Mouse (Mus musculus) heart, embryonic 10.5 days (tissue): ENCODE data around the gene Ddb2. TPM values are rescaled to one million over a fixed set of nuclear protein-coding genes. Genes with fewer than 3 reads are reported as not detected.
A peak's percentile ranks its signal among the peaks of the same experiment; 100 is the strongest.
"Not testable (repeated sequence)": the region's sequence is repeated elsewhere in the genome, so short reads cannot be mapped to it uniquely, and the experiment has no call there.

Experiments
- DNase-seq: peaks from one replicate; pipeline ENCODE4 v3.0.0-alpha.2; 2017; ENCODE audit warnings: low spot score
- H3K27ac ChIP-seq: fragments of 300-500 bp; sonication (generic); 2 replicates; pipeline ENCODE4 v1.5.1; 2016; ENCODE audit warnings: mild to moderate bottlenecking
- H3K27me3 ChIP-seq: fragments of 300-500 bp; sonication (generic); 2 replicates; pipeline ENCODE4 v1.6.1; 2016; ENCODE audit warnings: mild to moderate bottlenecking; ENCODE audit not compliant: poor library complexity, insufficient read depth, severe bottlenecking
- H3K36me3 ChIP-seq: fragments of 300-500 bp; sonication (generic); 2 replicates; pipeline ENCODE4 v1.6.1; 2016; ENCODE audit warnings: mild to moderate bottlenecking, moderate library complexity
- H3K4me1 ChIP-seq: fragments of 300-500 bp; sonication (generic); 2 replicates; pipeline ENCODE4 v1.6.1; 2016; ENCODE audit warnings: mild to moderate bottlenecking
- H3K4me3 ChIP-seq: fragments of 300-500 bp; sonication (generic); 2 replicates; pipeline ENCODE4 v1.5.1; 2016; ENCODE audit warnings: mild to moderate bottlenecking, moderate library complexity
- H3K9me3 ChIP-seq: fragments of 300-500 bp; sonication (generic); 2 replicates; pipeline ENCODE4 v1.6.1; 2016; ENCODE audit warnings: mild to moderate bottlenecking, moderate library complexity
- WGBS: fragments of 180-500 bp; shearing (Covaris S2); methylation state at CpG from one replicate; pipeline ENCODE4 v1.1.7; 2016; 5-methylcytosine and 5-hydroxymethylcytosine counted together
- polyA plus RNA-seq: library from polyadenylated mRNA; unstranded; fragments of >200 nt; fragmentation: Nextera tagmentation; extraction: Ambion mirVana; gene quantifications from 2 replicates; pipeline ENCODE4 v1.2.1, GENCODE M21; 2016

The Ddb2 gene
- polyA plus RNA-seq, 1 experiment from 2014 or later, result 9.4 TPM

GRCm38 (mm10) chr2:91244557-91245228, 7.9 kb upstream of the Ddb2 start:
- H3K9me3 ChIP-seq, result no peaks in the 10 kb centered on the region
- no peak for DNase-seq
- no peak overlapping the region for H3K4me3 ChIP-seq
- 67% methylated on average over 5 of the region's 5 CpGs for WGBS
- H3K27ac ChIP-seq, result peak overlapping the region; percentile 52
- peaks cover 4% of the 10 kb centered on the region; the same call in 1 of the 2 replicates for H3K4me1 ChIP-seq
- H3K27me3 ChIP-seq, result no peaks in the 10 kb centered on the region
- no peaks in the 10 kb centered on the region for H3K36me3 ChIP-seq

GRCm38 (mm10) chr2:91243416-91243815, 6.6 kb upstream of the Ddb2 start:
- H3K27ac ChIP-seq, result peak overlapping the region; percentile 5; the same call in 1 of the 2 replicates
- 59% methylated on average over 3 of the region's 3 CpGs for WGBS
- H3K4me1 ChIP-seq, result peaks cover 4% of the 10 kb centered on the region; the same call in 1 of the 2 replicates
- H3K36me3 ChIP-seq, result no peaks in the 10 kb centered on the region
- peak; percentile 50 for DNase-seq
- no peak overlapping the region for H3K4me3 ChIP-seq
- H3K27me3 ChIP-seq, result no peaks in the 10 kb centered on the region
- no peaks in the 10 kb centered on the region for H3K9me3 ChIP-seq

- Histone ChIP-seq H3K27me3 (no peaks in the 10 kb centered on the region), H3K9me3 (no peaks in the 10 kb centered on the region), H3K27ac (no peak overlapping the region), H3K4me1 (peaks cover 4% of the 10 kb centered on the region; the same call in 1 of the 2 replicates), H3K36me3 (no peaks in the 10 kb centered on the region), H3K4me3 (no peak overlapping the region)
- 78% methylated on average over 5 of the region's 5 CpGs for WGBS
- DNase-seq, result peak; percentile 27
Measured at GRCm38 (mm10) chr2:91242547-91242946, 5.8 kb upstream of the Ddb2 start.

GRCm38 (mm10) chr2:91237511-91238080, 814 bp upstream of the Ddb2 start:
- H3K9me3 ChIP-seq, DNase-seq, H3K36me3 ChIP-seq, H3K27me3 ChIP-seq: not testable (repeated sequence)
- peak overlapping the region; percentile 93; the same call in 1 of the 2 replicates for H3K27ac ChIP-seq
- H3K4me1 ChIP-seq, result peaks cover 11% of the 10 kb centered on the region
- H3K4me3 ChIP-seq, result peak overlapping the region; percentile 73
- 21% methylated on average over 4 of the region's 4 CpGs for WGBS

- Histone ChIP-seq H3K9me3 (no peaks in the 10 kb centered on the region), H3K4me1 (no peaks in the 10 kb centered on the region), H3K27me3 (no peaks in the 10 kb centered on the region), H3K36me3 (no peaks in the 10 kb centered on the region; the same call in 1 of the 2 replicates), H3K27ac (no peak overlapping the region), H3K4me3 (no peak overlapping the region)
- DNase-seq, result no peak
- 80% methylated on average over 2 of the region's 2 CpGs for WGBS
Measured at GRCm38 (mm10) chr2:91229735-91230134, 7.0 kb downstream of the Ddb2 start.

GRCm38 (mm10) chr2:91223614-91224013, 13.2 kb downstream of the Ddb2 start:
- 80% methylated on average over 2 of the region's 2 CpGs for WGBS
- no peaks in the 10 kb centered on the region for H3K9me3 ChIP-seq
- H3K36me3 ChIP-seq, result no peaks in the 10 kb centered on the region
- H3K27ac ChIP-seq, result no peak overlapping the region
- no peaks in the 10 kb centered on the region for H3K4me1 ChIP-seq
- no peaks in the 10 kb centered on the region for H3K27me3 ChIP-seq
- no peak overlapping the region for H3K4me3 ChIP-seq
- DNase-seq, result peak; percentile 70

GRCm38 (mm10) chr2:91220501-91220900, 16.3 kb downstream of the Ddb2 start:
- H3K27me3 ChIP-seq, result no peaks in the 10 kb centered on the region
- DNase-seq, result no peak
- WGBS, result 85% methylated on average over 3 of the region's 3 CpGs
- H3K27ac ChIP-seq, result no peak overlapping the region
- H3K4me3 ChIP-seq, result no peak overlapping the region
- no peaks in the 10 kb centered on the region for H3K4me1 ChIP-seq
- H3K9me3 ChIP-seq, result no peaks in the 10 kb centered on the region
- H3K36me3 ChIP-seq, result peaks cover 10% of the 10 kb centered on the region; the same call in 1 of the 2 replicates

GRCm38 (mm10) chr2:91217032-91217431, 19.8 kb downstream of the Ddb2 start:
- WGBS, result 64% methylated on average over 4 of the region's 4 CpGs
- no peak overlapping the region for H3K4me3 ChIP-seq
- H3K36me3 ChIP-seq, result peaks cover 37% of the 10 kb centered on the region
- no peak overlapping the region for H3K27ac ChIP-seq
- H3K4me1 ChIP-seq, result no peaks in the 10 kb centered on the region
- H3K27me3 ChIP-seq, result no peaks in the 10 kb centered on the region
- no peak for DNase-seq
- no peaks in the 10 kb centered on the region for H3K9me3 ChIP-seq

GRCm38 (mm10) chr2:91213311-91213710, 23.5 kb downstream of the Ddb2 start:
- peaks cover 71% of the 10 kb centered on the region for H3K36me3 ChIP-seq
- no peak overlapping the region for H3K4me3 ChIP-seq
- DNase-seq, result no peak
- H3K27me3 ChIP-seq, result no peaks in the 10 kb centered on the region
- no peak overlapping the region for H3K27ac ChIP-seq
- H3K4me1 ChIP-seq, result no peaks in the 10 kb centered on the region
- no peaks in the 10 kb centered on the region for H3K9me3 ChIP-seq

- no peak overlapping the region for H3K27ac ChIP-seq
- H3K9me3 ChIP-seq, result no peaks in the 10 kb centered on the region
- 89% methylated on average over 9 of the region's 9 CpGs for WGBS
- no peak overlapping the region for H3K4me3 ChIP-seq
- peaks cover 16% of the 10 kb centered on the region for H3K4me1 ChIP-seq
- no peak for DNase-seq
- no peaks in the 10 kb centered on the region for H3K27me3 ChIP-seq
- H3K36me3 ChIP-seq, result peaks cover 64% of the 10 kb centered on the region
Measured at GRCm38 (mm10) chr2:91206254-91206775, 30.5 kb downstream of the Ddb2 start.

- Histone ChIP-seq H3K4me3 (peak overlapping the region; percentile 87), H3K27ac (peak overlapping the region; percentile 96), H3K9me3 (no peaks in the 10 kb centered on the region), H3K36me3 (peaks cover 35% of the 10 kb centered on the region), H3K27me3 (no peaks in the 10 kb centered on the region), H3K4me1 (peaks cover 16% of the 10 kb centered on the region)
- DNase-seq, result no peak
- WGBS, result 15% methylated on average over 20 of the region's 20 CpGs
Measured at GRCm38 (mm10) chr2:91202972-91203656, 33.7 kb downstream of the Ddb2 start.

GRCm38 (mm10) chr2:91202222-91202971, 34.4 kb downstream of the Ddb2 start, which contains the start of the genes Nr1h3 and Acp2:
Gene Nr1h3 (minus strand): TSS chr2:91202834.
Gene Acp2 (plus strand): TSS chr2:91202885.
- WGBS, result 4% methylated on average over 28 of the region's 28 CpGs
- H3K36me3 ChIP-seq, result peaks cover 28% of the 10 kb centered on the region
- peak; percentile 98 for DNase-seq
- peaks cover 16% of the 10 kb centered on the region for H3K4me1 ChIP-seq
- H3K4me3 ChIP-seq, result peak within 1 kb of the TSS; percentile 87
- H3K9me3 ChIP-seq, result no peaks in the 10 kb centered on the region
- no peaks in the 10 kb centered on the region for H3K27me3 ChIP-seq
- peak within 1 kb of the TSS; percentile 96 for H3K27ac ChIP-seq
